Mouse (Mus musculus) heart, adult 2 months (tissue): ENCODE results near the gene Nceh1.

Experiments
- CTCF ChIP-seq: fragments of 200-600 bp; IDR thresholded peaks from 2 replicates; pipeline ENCODE4 v1.8.1; 2022; ENCODE audit warnings: antibody characterized with exemption, mild to moderate bottlenecking, moderate library complexity
- EP300 ChIP-seq: fragments of 200-500 bp; IDR thresholded peaks from 2 replicates; pipeline ENCODE4 v1.6.1; 2011; ENCODE audit warnings: low read depth, low read length, control low read depth; ENCODE audit not compliant: insufficient read depth

GRCm38 (mm10) chr3:27239568-27239967 is 56.8 kb downstream of the Nceh1 start:
- peak; percentile 96 for TF ChIP-seq EP300
- peak; percentile 59 for TF ChIP-seq CTCF
